Mouse (Mus musculus): ENCODE data around the gene Mall. TPM values are rescaled to one million over a fixed set of nuclear protein-coding genes. Genes with fewer than 3 reads are reported as not detected.

Gene Mall
- polyA plus RNA-seq, 1 experiment = 1.4 TPM

- Histone ChIP-seq H3K27ac (ENCODE audit: insufficient read depth, low read length) (no peak overlapping the region), H3K4me1 (ENCODE audit: control insufficient read depth, insufficient read depth, low read length) (peaks cover 1% of the 10 kb centered on the region), H3K4me3 (ENCODE audit: insufficient read depth, low read length) (no peak overlapping the region)
- TF ChIP-seq CTCF (IDR thresholded peaks at IDR 0.05; ENCODE audit: extremely low read depth, insufficient read depth, low read length) = no peak
Measured at GRCm38 (mm10) chr2:127757171-127757570, 27.4 kb upstream of the Mall start.

DNA sequence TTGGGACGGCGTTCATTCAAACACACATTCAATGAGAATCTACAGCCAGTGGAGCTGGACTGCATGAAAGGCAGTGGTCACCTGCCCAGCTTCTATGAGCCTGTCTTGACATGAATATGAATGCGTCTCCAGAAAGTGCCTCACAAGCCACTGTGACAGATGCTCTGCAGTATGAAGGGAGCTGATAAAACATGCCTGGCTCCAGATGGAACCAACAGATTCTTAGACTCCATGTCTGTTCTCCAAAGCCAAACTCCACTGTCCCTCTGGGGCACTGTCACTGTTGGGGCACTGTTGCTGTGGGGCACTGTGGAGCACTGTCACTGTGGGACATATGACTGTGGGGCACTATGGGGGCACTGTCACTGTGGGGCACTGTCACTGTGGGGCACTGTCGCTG is 24.4 kb upstream of the Mall start:
- Histone ChIP-seq H3K27ac (ENCODE audit: insufficient read depth, low read length) (no peak overlapping the region), H3K4me3 (ENCODE audit: insufficient read depth, low read length) (no peak overlapping the region), H3K4me1 (ENCODE audit: control insufficient read depth, insufficient read depth, low read length) (peaks cover 1% of the 10 kb centered on the region)
- no peak for TF ChIP-seq CTCF (IDR thresholded peaks at IDR 0.05; ENCODE audit: extremely low read depth, insufficient read depth, low read length)

DNA sequence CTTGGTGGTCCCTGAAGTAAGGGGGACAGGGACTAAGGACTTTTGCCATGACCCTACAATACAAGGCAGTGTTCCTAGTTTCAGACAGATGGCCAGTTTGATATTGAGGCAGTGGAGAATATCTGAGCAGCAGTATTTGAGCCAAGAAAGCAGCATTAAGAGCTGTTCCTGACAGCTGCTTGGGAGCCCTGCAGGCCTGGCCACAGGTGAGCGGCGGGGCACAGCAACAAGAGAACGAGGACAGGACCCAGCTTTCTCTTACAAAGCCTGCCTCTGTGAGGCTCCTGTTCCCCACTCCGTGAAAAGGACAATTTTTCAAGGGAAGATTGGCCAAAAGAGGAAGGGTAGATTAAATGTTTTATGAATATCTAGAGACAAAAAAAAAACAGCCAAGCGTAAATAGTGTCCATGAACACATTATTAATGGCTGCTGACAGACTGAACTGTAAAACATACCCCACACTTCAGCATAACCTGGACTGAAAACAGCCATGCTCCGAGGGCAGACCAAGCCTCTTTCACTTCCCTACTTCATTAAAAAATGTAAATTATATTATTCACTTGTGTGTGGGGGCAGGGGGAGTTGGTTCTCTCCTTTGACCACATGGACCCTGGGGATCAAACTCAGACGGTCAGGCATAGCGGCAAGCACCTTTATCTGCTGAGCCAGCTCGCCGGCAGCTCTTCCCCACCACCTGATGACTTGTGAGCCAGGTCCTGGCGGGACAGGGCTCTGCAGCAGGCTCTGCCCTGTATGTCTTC is 22.3 kb upstream of the Mall start:
- TF ChIP-seq CTCF (IDR thresholded peaks at IDR 0.05; ENCODE audit: extremely low read depth, insufficient read depth, low read length) = no peak
- TF ChIP-seq POLR2A (IDR thresholded peaks at IDR 0.05; ENCODE audit: extremely low read depth, insufficient read depth, low read length) = no peak
- no peak overlapping the region for H3K27ac ChIP-seq (ENCODE audit: insufficient read depth, low read length)

DNA sequence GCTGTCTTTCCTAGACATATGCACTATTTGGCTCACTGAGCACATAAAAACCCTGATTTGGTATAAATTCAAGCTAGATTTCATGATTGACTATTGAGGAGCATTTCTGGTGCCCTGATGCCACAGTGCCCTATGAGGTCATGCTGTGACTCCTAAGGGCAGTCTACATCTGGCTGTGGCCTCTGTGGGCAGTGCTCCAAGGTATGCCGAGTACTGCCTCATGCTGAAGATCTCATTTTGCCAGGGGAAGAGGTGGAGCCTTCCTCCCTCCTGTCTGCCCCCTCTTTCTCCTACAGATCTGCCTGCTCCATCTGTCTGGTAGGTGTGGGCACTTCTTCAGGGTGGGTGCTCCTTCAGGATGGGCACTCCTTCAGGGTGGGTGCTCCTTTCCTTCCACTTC is 19.6 kb upstream of the Mall start:
- H3K4me1 ChIP-seq (ENCODE audit: control insufficient read depth, insufficient read depth, low read length) = no peaks in the 10 kb centered on the region
- no peak overlapping the region for H3K4me3 ChIP-seq (ENCODE audit: insufficient read depth, low read length)
- H3K27ac ChIP-seq (ENCODE audit: insufficient read depth, low read length) = no peak overlapping the region
- no peak for TF ChIP-seq CTCF (IDR thresholded peaks at IDR 0.05; ENCODE audit: extremely low read depth, insufficient read depth, low read length)
- no peak for TF ChIP-seq POLR2A (IDR thresholded peaks at IDR 0.05; ENCODE audit: extremely low read depth, insufficient read depth, low read length)

More for the DNA sequence above, 22.3 kb upstream of the Mall start:
- Histone ChIP-seq H3K4me1 (ENCODE audit: control insufficient read depth, insufficient read depth, low read length) (no peaks in the 10 kb centered on the region), H3K4me3 (ENCODE audit: insufficient read depth, low read length) (no peak overlapping the region)

GRCm38 (mm10) chr2:127748316-127748715 is 18.6 kb upstream of the Mall start:
- Histone ChIP-seq H3K4me1 (ENCODE audit: control insufficient read depth, insufficient read depth, low read length) (no peaks in the 10 kb centered on the region), H3K27ac (ENCODE audit: insufficient read depth, low read length) (no peak overlapping the region), H3K4me3 (ENCODE audit: insufficient read depth, low read length) (no peak overlapping the region)
- TF ChIP-seq CTCF (IDR thresholded peaks at IDR 0.05; ENCODE audit: extremely low read depth, insufficient read depth, low read length) (no peak), POLR2A (IDR thresholded peaks at IDR 0.05; ENCODE audit: extremely low read depth, insufficient read depth, low read length) (no peak)

- TF ChIP-seq POLR2A (IDR thresholded peaks at IDR 0.05; ENCODE audit: extremely low read depth, insufficient read depth, low read length) (no peak), CTCF (IDR thresholded peaks at IDR 0.05; ENCODE audit: extremely low read depth, insufficient read depth, low read length) (no peak)
- no peaks in the 10 kb centered on the region for H3K4me1 ChIP-seq (ENCODE audit: control insufficient read depth, insufficient read depth, low read length)
- no peak overlapping the region for H3K27ac ChIP-seq (ENCODE audit: insufficient read depth, low read length)
- no peak overlapping the region for H3K4me3 ChIP-seq (ENCODE audit: insufficient read depth, low read length)
Measured at GRCm38 (mm10) chr2:127742637-127743036, 12.9 kb upstream of the Mall start.

- Histone ChIP-seq H3K27ac (ENCODE audit: insufficient read depth, low read length) (no peak overlapping the region), H3K4me1 (ENCODE audit: control insufficient read depth, insufficient read depth, low read length) (no peaks in the 10 kb centered on the region), H3K4me3 (ENCODE audit: insufficient read depth, low read length) (no peak overlapping the region)
- TF ChIP-seq CTCF (IDR thresholded peaks at IDR 0.05; ENCODE audit: extremely low read depth, insufficient read depth, low read length) (no peak), POLR2A (IDR thresholded peaks at IDR 0.05; ENCODE audit: extremely low read depth, insufficient read depth, low read length) (no peak)
Measured at GRCm38 (mm10) chr2:127740756-127741519, 11.2 kb upstream of the Mall start.

- H3K4me1 ChIP-seq (ENCODE audit: control insufficient read depth, insufficient read depth, low read length) = no peaks in the 10 kb centered on the region
- no peak overlapping the region for H3K4me3 ChIP-seq (ENCODE audit: insufficient read depth, low read length)
- no peak overlapping the region for H3K27ac ChIP-seq (ENCODE audit: insufficient read depth, low read length)
- TF ChIP-seq POLR2A (IDR thresholded peaks at IDR 0.05; ENCODE audit: extremely low read depth, insufficient read depth, low read length) (no peak), CTCF (IDR thresholded peaks at IDR 0.05; ENCODE audit: extremely low read depth, insufficient read depth, low read length) (no peak)
Measured at GRCm38 (mm10) chr2:127737885-127738284, 8.2 kb upstream of the Mall start.

GRCm38 (mm10) chr2:127736631-127737209 is 7.0 kb upstream of the Mall start:
- Histone ChIP-seq H3K27ac (ENCODE audit: insufficient read depth, low read length) (no peak overlapping the region), H3K4me3 (ENCODE audit: insufficient read depth, low read length) (no peak overlapping the region), H3K4me1 (ENCODE audit: control insufficient read depth, insufficient read depth, low read length) (no peaks in the 10 kb centered on the region)
- TF ChIP-seq POLR2A (IDR thresholded peaks at IDR 0.05; ENCODE audit: extremely low read depth, insufficient read depth, low read length) (no peak), CTCF (IDR thresholded peaks at IDR 0.05; ENCODE audit: extremely low read depth, insufficient read depth, low read length) (no peak)
